Mouse (Mus musculus) neural tube, embryonic 14.5 days (tissue): ENCODE measurements at regions not wholly inside any gene's neighbourhood (a gene's known extent, or its start where the extent isn't known, plus 50 kb on each side); places are given as distances from the start of the nearest gene placed in this dataset.

Experiments used
- ATAC-seq: fragments of 200-750 bp; cut with Nextera tagmentation; 2 replicates; pipeline ENCODE4 v1.8.0; 2017; ENCODE audit warnings: low read depth, mild to moderate bottlenecking, moderate TSS enrichment, moderate library complexity
- H3K27ac ChIP-seq: fragments of 300-500 bp; sonication (generic); 2 replicates; pipeline ENCODE4 v1.5.1; 2014; ENCODE audit warnings: low read depth, mild to moderate bottlenecking, control low read depth, low read length, moderate library complexity, mixed read lengths
- H3K27me3 ChIP-seq: fragments of 300-500 bp; sonication (generic); 2 replicates; pipeline ENCODE4 v1.6.1; 2014; ENCODE audit warnings: low read length; ENCODE audit not compliant: control insufficient read depth, insufficient read depth
- H3K36me3 ChIP-seq: fragments of 300-500 bp; sonication (generic); 2 replicates; pipeline ENCODE4 v1.6.1; 2014; ENCODE audit warnings: low read length, mixed read lengths; ENCODE audit not compliant: control insufficient read depth, insufficient read depth
- H3K4me1 ChIP-seq: fragments of 300-500 bp; sonication (generic); 2 replicates; pipeline ENCODE4 v1.6.1; 2014; ENCODE audit warnings: low read length; ENCODE audit not compliant: control insufficient read depth, insufficient read depth
- H3K4me2 ChIP-seq: fragments of 300-500 bp; sonication (generic); 2 replicates; pipeline ENCODE4 v1.6.1; 2014; ENCODE audit warnings: mild to moderate bottlenecking, low read depth, low read length, control low read depth
- H3K4me3 ChIP-seq: fragments of 300-500 bp; sonication (generic); 2 replicates; pipeline ENCODE4 v1.5.1; 2014; ENCODE audit warnings: low read depth, low read length, control low read depth, mixed read lengths
- H3K9ac ChIP-seq: fragments of 300-500 bp; sonication (generic); replicated peaks from 2 replicates; pipeline ENCODE4 v1.6.1; 2014; ENCODE audit warnings: low read depth, mild to moderate bottlenecking, control low read depth, low read length, mixed read lengths
- H3K9me3 ChIP-seq: fragments of 300-500 bp; sonication (generic); 2 replicates; pipeline ENCODE4 v1.6.1; 2016; ENCODE audit warnings: low read length; ENCODE audit not compliant: control insufficient read depth
- WGBS: fragments of 180-500 bp; shearing (Covaris S2); extraction: QIAGEN DNeasy Blood & Tissue Kit; methylation state at CpG from one replicate; pipeline ENCODE4 v1.1.7; 2014; 5-methylcytosine and 5-hydroxymethylcytosine counted together

DNA sequence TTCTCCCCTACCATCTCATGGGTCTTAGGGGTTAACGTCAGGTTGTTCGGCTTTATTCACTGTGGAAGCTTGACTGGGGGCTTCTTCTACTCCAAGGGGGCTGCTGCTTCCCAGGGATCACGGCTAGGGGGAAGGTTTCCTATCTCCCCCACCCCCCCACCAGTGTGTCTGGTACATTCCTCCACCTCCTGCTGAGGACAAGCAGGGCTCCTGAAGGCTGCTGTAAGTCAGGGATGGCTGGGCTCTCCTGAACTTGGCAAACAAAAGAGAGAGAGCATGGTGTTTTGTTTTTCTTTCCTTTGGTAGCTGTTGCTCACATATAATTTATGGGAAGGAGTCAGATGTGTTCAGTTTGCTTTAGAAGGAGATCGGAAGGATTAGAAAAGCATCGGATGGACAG lies 54.7 kb upstream of the Commd3 start:
- no peaks in the 10 kb centered on the region for H3K4me1 ChIP-seq
- no peak overlapping the region for H3K27ac ChIP-seq
- H3K36me3 ChIP-seq: no peaks in the 10 kb centered on the region
- no peak for ATAC-seq
- no peaks in the 10 kb centered on the region for H3K9me3 ChIP-seq
- H3K4me2 ChIP-seq: no peak overlapping the region; the same call in 1 of the 2 replicates
- no peak overlapping the region for H3K4me3 ChIP-seq
- H3K27me3 ChIP-seq: no peaks in the 10 kb centered on the region
- H3K9ac ChIP-seq: no peak overlapping the region
- 21% methylated on average over 5 of the region's 5 CpGs for WGBS

DNA sequence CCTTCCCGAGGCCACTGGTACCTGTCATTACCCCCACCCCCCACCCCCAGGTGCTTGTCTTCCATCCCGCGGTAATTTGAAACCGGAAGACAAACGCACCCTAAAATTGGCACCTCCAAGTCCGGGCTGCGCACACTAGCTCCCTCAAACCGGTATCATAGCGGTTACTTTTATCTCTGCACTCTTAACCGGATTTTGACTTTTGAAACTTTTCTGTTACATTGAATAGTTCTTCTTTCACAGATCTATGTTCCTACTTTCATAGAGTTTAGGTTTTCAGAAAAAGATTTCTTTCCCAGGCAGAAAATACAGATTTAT lies 62.4 kb upstream of the Commd3 start:
- H3K4me1 ChIP-seq: peaks cover 13% of the 10 kb centered on the region; the same call in 1 of the 2 replicates
- H3K27ac ChIP-seq: no peak overlapping the region
- peaks cover 19% of the 10 kb centered on the region for H3K27me3 ChIP-seq
- H3K36me3 ChIP-seq: no peaks in the 10 kb centered on the region
- 5% methylated on average over 10 of the region's 10 CpGs for WGBS
- H3K9ac ChIP-seq: no peak overlapping the region
- no peak for ATAC-seq
- H3K4me2 ChIP-seq: peak overlapping the region; percentile 54
- no peaks in the 10 kb centered on the region for H3K9me3 ChIP-seq
- peak overlapping the region; percentile 33 for H3K4me3 ChIP-seq

DNA sequence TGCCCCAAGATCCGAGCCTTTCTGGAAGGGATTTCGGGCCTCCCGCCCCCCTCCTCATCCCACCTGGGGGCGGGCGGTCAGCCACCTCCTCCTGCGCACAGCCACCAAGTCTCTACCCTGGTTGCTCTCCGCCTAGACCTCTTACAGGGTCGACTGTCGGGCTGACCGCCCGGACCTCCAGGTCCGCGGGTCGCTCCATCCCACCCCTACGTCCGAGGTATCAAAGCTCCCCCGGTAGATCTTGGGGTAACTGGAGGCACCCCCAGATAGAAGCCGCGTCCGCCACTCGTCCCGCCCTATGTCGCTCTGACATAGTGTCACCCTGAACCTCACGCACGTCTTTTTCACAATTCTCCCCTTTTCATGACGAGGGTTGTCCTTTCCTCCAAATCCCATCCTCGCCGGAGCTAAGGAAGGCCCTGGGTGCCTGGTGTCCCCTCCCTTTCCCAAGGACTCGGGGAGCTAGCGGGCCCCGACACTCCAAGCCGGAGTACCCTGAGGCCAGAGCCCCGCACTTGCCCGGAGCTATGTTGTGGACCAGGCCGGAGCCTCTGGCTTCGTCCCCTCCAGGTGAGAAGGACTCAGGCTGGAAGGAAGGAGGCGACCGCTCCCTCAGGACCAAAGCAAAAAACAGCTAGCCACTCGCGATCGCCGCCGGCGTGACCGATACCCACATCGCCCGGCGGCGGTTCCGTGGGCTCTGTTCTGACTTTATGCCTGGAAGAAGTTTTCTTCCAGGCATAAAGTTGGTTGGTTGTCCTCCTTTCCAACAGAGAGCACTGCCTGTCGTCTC lies 62.9 kb upstream of the Commd3 start:
- Histone ChIP-seq H3K9me3 (no peaks in the 10 kb centered on the region), H3K4me2 (peak overlapping the region; percentile 54), H3K4me3 (peak overlapping the region; percentile 33), H3K27me3 (peaks cover 19% of the 10 kb centered on the region), H3K27ac (no peak overlapping the region), H3K4me1 (peaks cover 13% of the 10 kb centered on the region; the same call in 1 of the 2 replicates), H3K36me3 (no peaks in the 10 kb centered on the region), H3K9ac (peak overlapping the region; percentile 48; the same call in 1 of the 2 replicates)
- WGBS: under 1% methylated on average over 51 of the region's 51 CpGs
- peak; percentile 58 for ATAC-seq

- Histone ChIP-seq H3K27me3 (peaks cover 19% of the 10 kb centered on the region), H3K9me3 (no peaks in the 10 kb centered on the region), H3K9ac (peak overlapping the region; percentile 48), H3K36me3 (no peaks in the 10 kb centered on the region), H3K27ac (no peak overlapping the region), H3K4me3 (peak overlapping the region; percentile 33), H3K4me2 (peak overlapping the region; percentile 54), H3K4me1 (peaks cover 13% of the 10 kb centered on the region; the same call in 1 of the 2 replicates)
- peak; percentile 82 for ATAC-seq
- under 1% methylated on average over 28 of the region's 29 CpGs for WGBS
Observed at GRCm38 (mm10) chr2:18608260-18609074, 63.7 kb upstream of the Commd3 start.

GRCm38 (mm10) chr2:18607586-18608259 lies 64.5 kb upstream of the Commd3 start:
- ATAC-seq: peak; percentile 48
- peak overlapping the region; percentile 48 for H3K9ac ChIP-seq
- peak overlapping the region; percentile 33 for H3K4me3 ChIP-seq
- under 1% methylated on average over 14 of the region's 14 CpGs for WGBS
- no peaks in the 10 kb centered on the region for H3K9me3 ChIP-seq
- peaks cover 13% of the 10 kb centered on the region; the same call in 1 of the 2 replicates for H3K4me1 ChIP-seq
- H3K4me2 ChIP-seq: peak overlapping the region; percentile 54
- H3K27me3 ChIP-seq: peaks cover 19% of the 10 kb centered on the region
- no peaks in the 10 kb centered on the region for H3K36me3 ChIP-seq
- no peak overlapping the region for H3K27ac ChIP-seq

GRCm38 (mm10) chr2:18607088-18607487 lies 65.1 kb upstream of the Commd3 start:
- H3K4me3 ChIP-seq: no peak overlapping the region
- H3K4me2 ChIP-seq: peak overlapping the region; percentile 54; the same call in 1 of the 2 replicates
- H3K36me3 ChIP-seq: no peaks in the 10 kb centered on the region
- peaks cover 19% of the 10 kb centered on the region for H3K27me3 ChIP-seq
- peaks cover 13% of the 10 kb centered on the region; the same call in 1 of the 2 replicates for H3K4me1 ChIP-seq
- WGBS: 8% methylated on average over 6 of the region's 6 CpGs
- H3K27ac ChIP-seq: no peak overlapping the region
- H3K9ac ChIP-seq: no peak overlapping the region
- H3K9me3 ChIP-seq: no peaks in the 10 kb centered on the region
- no peak for ATAC-seq

- no peak for ATAC-seq
- no peaks in the 10 kb centered on the region for H3K36me3 ChIP-seq
- no peaks in the 10 kb centered on the region for H3K27me3 ChIP-seq
- H3K4me3 ChIP-seq: no peak overlapping the region
- no peak overlapping the region for H3K9ac ChIP-seq
- no peaks in the 10 kb centered on the region for H3K9me3 ChIP-seq
- H3K4me2 ChIP-seq: no peak overlapping the region
- WGBS: 69% methylated on average over 4 of the region's 4 CpGs
- no peaks in the 10 kb centered on the region for H3K4me1 ChIP-seq
- H3K27ac ChIP-seq: no peak overlapping the region
Observed at GRCm38 (mm10) chr2:18592221-18592620, 80.0 kb upstream of the Commd3 start.

- no peak for ATAC-seq
- no peaks in the 10 kb centered on the region for H3K4me1 ChIP-seq
- H3K4me3 ChIP-seq: peak overlapping the region; percentile 55
- H3K27ac ChIP-seq: no peak overlapping the region
- H3K9ac ChIP-seq: peak overlapping the region; percentile 54; the same call in 1 of the 2 replicates
- no peaks in the 10 kb centered on the region for H3K36me3 ChIP-seq
- H3K27me3 ChIP-seq: no peaks in the 10 kb centered on the region
- H3K9me3 ChIP-seq: no peaks in the 10 kb centered on the region
- peak overlapping the region; percentile 67 for H3K4me2 ChIP-seq
- 3% methylated on average over 4 of the region's 4 CpGs for WGBS
Observed at GRCm38 (mm10) chr2:18588232-18588631, 84.0 kb upstream of the Commd3 start.
